Mouse (Mus musculus): ENCODE results near the gene Slc17a1. TPM values are rescaled to one million over a fixed set of nuclear protein-coding genes. Genes with fewer than 3 reads are reported as not detected.

Slc17a1 gene
- total and polyA plus RNA-seq, 3 experiments = not detected

GRCm38 (mm10) chr13:23868790-23869533, 1.4 kb downstream of the Slc17a1 start:
- Histone ChIP-seq H3K4me3 (replicated peaks in 1 of 3; ENCODE audit: low read depth in 2 of 3, low read length in 2 of 3, poor library complexity in 1 of 3) (no peak overlapping the region), H3K4me1 (ENCODE audit: control insufficient read depth in 1 of 2, insufficient read depth in 2 of 2) (0 out of 4 replicates have a peak, but pooled peaks cover 0 to 2% of the 10 kb centered on the region in 2 experiments), H3K36me3 (replicated peaks in 1 of 2; ENCODE audit: control insufficient read depth in 1 of 2, insufficient read depth in 1 of 2, low read length in 1 of 2) (no peaks in the 10 kb centered on the region), H3K4me2 (ENCODE audit: insufficient read depth, low read depth, poor library complexity, severe bottlenecking) (no peak overlapping the region), H3K9ac (ENCODE audit: insufficient read depth, low read depth) (no peak overlapping the region), H3K9me3 (replicated peaks; ENCODE audit: low read length) (no peaks in the 10 kb centered on the region), H3K27me3 (replicated peaks) (no peaks in the 10 kb centered on the region), H3K79me2 (replicated peaks; ENCODE audit: control insufficient read depth, extremely low read depth, insufficient read depth, poor library complexity, severe bottlenecking) (no peaks in the 10 kb centered on the region), H3K27ac (ENCODE audit: insufficient read depth, low read depth) (no peak overlapping the region)
- no peak for DNase-seq (ENCODE audit: extremely low read depth)
- in situ Hi-C loops (cut with MboI; ENCODE audit: low pct_ligation_motif_present, low pct_unique_long_range_greater_than_20kb, low sequenced_read_pairs) (no loop called here), dilution Hi-C loops (cut with MboI; ENCODE audit: extremely low pct_ligation_motif_present, extremely low pct_unique_long_range_greater_than_20kb, low sequenced_read_pairs) (no loop called here)
- TF ChIP-seq USF1 (IDR thresholded peaks at IDR 0.05; ENCODE audit: low read depth, low read length) (no peak), USF2 (conservative IDR thresholded peaks at IDR 0.05; ENCODE audit: low read depth, low read length) (no peak), ZC3H11A (IDR thresholded peaks at IDR 0.05; ENCODE audit: low read depth, low read length) (no peak), ZKSCAN1 (IDR thresholded peaks at IDR 0.05; ENCODE audit: borderline replicate concordance, low read depth, low read length) (no peak), MYC (IDR thresholded peaks at IDR 0.05; ENCODE audit: low read depth, low read length) (no peak), CHD2 (IDR thresholded peaks at IDR 0.05; ENCODE audit: low read length) (no peak), JUN (IDR thresholded peaks at IDR 0.05; ENCODE audit: insufficient read depth, low read depth, low read length) (no peak), ELF1 (IDR thresholded peaks at IDR 0.05; ENCODE audit: low read depth, low read length) (no peak), TBP (conservative IDR thresholded peaks at IDR 0.05; ENCODE audit: low read depth, low read length) (no peak), SMC3 (IDR thresholded peaks at IDR 0.05; ENCODE audit: low read depth, low read length) (no peak), JUND (conservative IDR thresholded peaks at IDR 0.05; ENCODE audit: low read depth, low read length) (no peak), SIN3A (IDR thresholded peaks at IDR 0.05; ENCODE audit: low read length) (no peak), TCF12 (IDR thresholded peaks at IDR 0.05; ENCODE audit: low read depth, low read length) (no peak), MAZ (IDR thresholded peaks at IDR 0.05; ENCODE audit: low read depth, low read length) (no peak)

DNA sequence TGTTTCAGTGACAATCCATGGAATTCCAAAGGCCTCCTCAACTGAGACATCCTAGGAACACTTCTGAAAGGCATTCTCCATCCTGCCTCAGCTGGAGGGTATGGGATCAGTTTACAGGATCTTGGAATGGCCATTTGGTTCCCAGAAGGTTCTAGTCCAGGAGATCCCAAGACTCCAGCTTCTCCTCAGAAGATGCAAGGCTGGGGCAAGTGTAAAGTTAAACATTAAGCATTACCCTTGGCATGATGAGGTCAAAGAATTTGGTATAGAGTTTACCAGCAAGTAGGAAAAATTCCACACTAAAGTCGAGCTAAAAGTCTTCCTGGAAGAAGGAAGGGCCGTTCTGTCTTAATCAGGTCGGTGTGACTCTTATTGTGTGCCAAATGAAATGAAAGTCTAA, 2.4 kb downstream of the Slc17a1 start:
- Histone ChIP-seq H3K4me2 (ENCODE audit: insufficient read depth, low read depth, poor library complexity, severe bottlenecking) (no peak overlapping the region), H3K4me1 (ENCODE audit: control insufficient read depth in 1 of 2, insufficient read depth in 2 of 2) (0 out of 4 replicates have a peak, but pooled peaks cover 0 to 2% of the 10 kb centered on the region in 2 experiments), H3K27me3 (replicated peaks) (no peaks in the 10 kb centered on the region), H3K9ac (ENCODE audit: insufficient read depth, low read depth) (no peak overlapping the region), H3K4me3 (replicated peaks in 1 of 3; ENCODE audit: low read depth in 2 of 3, low read length in 2 of 3, poor library complexity in 1 of 3) (no peak overlapping the region), H3K36me3 (replicated peaks in 1 of 2; ENCODE audit: control insufficient read depth in 1 of 2, insufficient read depth in 1 of 2, low read length in 1 of 2) (no peaks in the 10 kb centered on the region), H3K79me2 (replicated peaks; ENCODE audit: control insufficient read depth, extremely low read depth, insufficient read depth, poor library complexity, severe bottlenecking) (no peaks in the 10 kb centered on the region), H3K27ac (ENCODE audit: insufficient read depth, low read depth) (no peak overlapping the region), H3K9me3 (replicated peaks; ENCODE audit: low read length) (no peaks in the 10 kb centered on the region)
- DNase-seq (ENCODE audit: extremely low read depth) = no peak
- dilution Hi-C loops (cut with MboI; ENCODE audit: extremely low pct_ligation_motif_present, extremely low pct_unique_long_range_greater_than_20kb, low sequenced_read_pairs) (no loop called here), in situ Hi-C loops (cut with MboI; ENCODE audit: low pct_ligation_motif_present, low pct_unique_long_range_greater_than_20kb, low sequenced_read_pairs) (no loop called here)
- TF ChIP-seq JUN (IDR thresholded peaks at IDR 0.05; ENCODE audit: insufficient read depth, low read depth, low read length) (no peak), SIN3A (IDR thresholded peaks at IDR 0.05; ENCODE audit: low read length) (no peak), HCFC1 (IDR thresholded peaks at IDR 0.05; ENCODE audit: low read depth, low read length) (no peak), TBP (conservative IDR thresholded peaks at IDR 0.05; ENCODE audit: low read depth, low read length) (no peak), ZMIZ1 (IDR thresholded peaks at IDR 0.05; ENCODE audit: low read depth, low read length) (no peak), CTCF (conservative IDR thresholded peaks at IDR 0.05 in 1 of 2, IDR thresholded peaks at IDR 0.05 in 1 of 2; ENCODE audit: low read depth in 2 of 2, low read length in 2 of 2) (no peak), ETS1 (conservative IDR thresholded peaks at IDR 0.05; ENCODE audit: low read depth, low read length) (no peak), UBTF (IDR thresholded peaks at IDR 0.05; ENCODE audit: low read depth, low read length) (no peak), CHD1 (IDR thresholded peaks at IDR 0.05; ENCODE audit: low read depth, low read length) (no peak), BHLHE40 (IDR thresholded peaks at IDR 0.05; ENCODE audit: low read depth, low read length) (no peak), SMC3 (IDR thresholded peaks at IDR 0.05; ENCODE audit: low read depth, low read length) (no peak), CHD2 (IDR thresholded peaks at IDR 0.05; ENCODE audit: low read length) (no peak)

All from CH12.LX (cell line).